Mouse (Mus musculus) fibroblast of lung, adult 2 months (primary cell): ENCODE results near the gene Kcnk7.

Experiments used
- DNase-seq: peaks from one replicate; pipeline ENCODE4 v3.0.0-alpha.2; 2011; ENCODE audit warnings: low read depth

The Kcnk7 gene

GRCm38 (mm10) chr19:5690343-5690735 lies 13.8 kb upstream of the Kcnk7 start:
- DNase-seq, result no peak

GRCm38 (mm10) chr19:5691601-5692000 lies 12.6 kb upstream of the Kcnk7 start:
- DNase-seq, result no peak

- DNase-seq, result no peak
These were observed 11.9 kb upstream of the Kcnk7 start for GRCm38 (mm10) chr19:5692086-5692912.

DNA sequence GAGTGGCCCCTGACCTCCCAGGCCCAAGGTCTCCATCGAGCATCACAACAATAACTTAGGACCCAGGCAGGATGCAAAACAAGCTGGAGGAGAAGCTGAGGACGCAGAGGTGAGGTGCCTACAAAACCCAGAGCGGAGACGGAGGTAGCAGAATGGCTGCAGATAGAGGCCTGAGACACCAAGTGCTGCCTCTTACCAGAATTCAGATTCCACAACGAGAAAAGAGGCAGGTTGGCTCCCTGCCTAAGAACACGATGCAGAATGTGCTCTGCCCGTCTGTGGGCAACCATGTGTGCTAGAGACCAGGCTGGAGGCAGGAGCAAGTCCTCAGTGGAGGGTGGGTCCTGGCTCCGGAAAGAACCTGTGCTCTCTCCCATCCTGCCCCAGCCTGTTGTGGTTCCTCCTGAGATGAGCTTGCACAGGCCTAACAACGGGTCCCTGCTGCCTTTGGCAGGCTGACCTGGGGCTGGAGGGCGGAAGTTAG lies 11.2 kb upstream of the Kcnk7 start:
- DNase-seq, result no peak

DNA sequence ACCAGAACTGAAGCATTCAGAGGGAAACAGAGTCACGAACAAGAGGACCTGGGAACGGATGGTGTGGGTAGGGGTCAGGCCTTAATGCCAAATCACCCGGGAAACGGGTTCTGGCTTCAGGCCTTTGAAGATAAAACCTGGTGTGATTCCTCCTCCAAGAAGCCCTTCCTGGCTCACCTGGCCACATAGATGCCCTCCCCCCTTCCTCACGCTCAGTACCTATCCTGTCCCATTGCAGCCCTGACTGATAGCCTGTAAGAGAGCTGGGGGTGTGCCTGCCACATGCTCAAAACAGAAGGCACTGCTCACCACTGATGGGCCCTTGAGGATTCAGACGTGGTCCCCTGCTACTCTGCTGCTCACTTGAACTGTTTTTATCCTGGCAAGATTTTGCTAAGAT lies 10.4 kb upstream of the Kcnk7 start:
- DNase-seq, result no peak

- no peak for DNase-seq
These were observed 8.2 kb upstream of the Kcnk7 start for GRCm38 (mm10) chr19:5695849-5696462.

DNA sequence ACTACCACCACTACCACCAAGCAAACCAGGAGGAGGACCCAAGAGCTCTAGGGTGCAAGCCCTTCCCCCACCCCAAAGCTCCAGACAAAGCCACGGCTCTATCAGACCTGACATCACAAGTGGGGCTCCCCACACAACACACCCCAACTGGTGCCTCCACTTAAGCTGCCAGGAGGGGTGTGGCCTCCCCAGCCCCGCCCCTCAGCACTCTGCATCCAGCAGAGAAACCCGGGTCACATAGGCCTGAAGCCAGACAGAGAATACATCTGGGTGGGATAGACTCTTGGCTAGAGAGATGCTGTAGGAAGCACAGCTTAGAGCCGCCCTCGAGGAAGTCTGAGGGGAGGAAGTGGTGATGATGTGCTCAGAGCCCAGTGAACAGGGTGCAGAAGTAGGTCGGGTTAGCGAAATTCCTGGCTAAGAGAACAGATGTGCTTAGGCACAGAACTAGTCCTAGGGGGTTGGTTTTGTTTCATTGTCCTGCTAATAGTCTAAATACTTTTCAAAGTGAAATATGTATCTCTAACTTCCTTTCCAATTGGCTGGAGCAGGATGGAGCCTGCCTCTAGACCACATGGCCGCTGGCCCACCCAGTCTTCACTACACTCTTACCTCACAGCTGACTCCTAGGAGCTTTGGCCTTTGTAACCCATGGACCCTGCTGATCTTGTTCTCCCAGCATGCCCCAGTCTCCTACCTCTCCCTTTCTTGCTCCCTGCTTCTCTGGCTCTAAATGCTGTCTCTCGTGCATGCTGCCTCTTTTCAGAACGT lies 819 bp downstream of the Kcnk7 start:
- DNase-seq, result no peak

- no peak for DNase-seq
These were observed 5.9 kb downstream of the Kcnk7 start for GRCm38 (mm10) chr19:5710068-5710467.

GRCm38 (mm10) chr19:5710581-5710980 lies 6.4 kb downstream of the Kcnk7 start:
- no peak for DNase-seq

- DNase-seq, result no peak
These were observed 7.1 kb downstream of the Kcnk7 start for GRCm38 (mm10) chr19:5711218-5711617.

DNA sequence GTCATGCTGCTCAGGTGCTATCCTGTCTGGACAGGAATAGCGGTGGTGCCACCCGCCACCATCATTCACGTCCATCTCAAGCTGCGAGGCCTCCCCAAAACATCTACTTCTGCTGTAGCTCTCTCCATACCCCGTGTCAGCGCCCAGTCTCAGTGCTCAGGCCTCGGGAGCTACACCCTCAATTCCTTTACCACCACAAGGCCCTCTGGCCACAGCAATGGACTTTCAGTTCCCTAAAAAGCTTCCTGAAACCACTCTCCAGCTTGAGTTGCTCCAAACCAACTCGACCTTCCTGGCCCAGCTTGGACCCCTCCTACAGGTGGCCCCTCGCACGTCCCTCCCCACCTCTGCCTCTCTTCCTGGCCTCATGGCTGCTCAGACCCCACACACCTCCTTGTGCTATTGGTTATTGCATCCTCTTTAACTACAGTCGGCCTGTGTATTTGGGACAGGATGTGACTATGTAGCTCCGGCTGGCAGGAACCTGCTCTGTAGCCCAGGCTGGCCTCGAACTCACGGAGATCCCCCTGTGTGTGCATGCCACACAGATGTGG lies 7.8 kb downstream of the Kcnk7 start:
- no peak for DNase-seq

DNA sequence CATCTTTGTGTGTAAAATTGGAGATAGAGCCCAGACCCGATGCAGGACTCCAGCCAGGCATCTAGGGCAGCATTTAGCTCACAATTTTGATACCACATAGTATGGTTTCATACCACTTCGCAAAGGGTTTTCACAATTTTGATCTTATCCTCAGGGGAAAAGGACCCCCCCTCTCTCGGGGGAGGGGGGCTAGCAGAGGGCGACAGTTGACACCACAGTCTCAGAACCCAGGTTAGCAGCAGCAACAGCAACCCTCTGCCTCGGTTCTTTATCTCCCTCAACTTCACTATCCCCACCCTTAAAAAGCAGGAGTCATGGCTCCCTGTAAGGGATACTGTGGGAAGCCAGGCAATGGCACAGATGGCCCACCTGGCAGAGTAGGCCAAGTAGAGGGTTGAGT lies 9.1 kb downstream of the Kcnk7 start:
- DNase-seq, result no peak

DNA sequence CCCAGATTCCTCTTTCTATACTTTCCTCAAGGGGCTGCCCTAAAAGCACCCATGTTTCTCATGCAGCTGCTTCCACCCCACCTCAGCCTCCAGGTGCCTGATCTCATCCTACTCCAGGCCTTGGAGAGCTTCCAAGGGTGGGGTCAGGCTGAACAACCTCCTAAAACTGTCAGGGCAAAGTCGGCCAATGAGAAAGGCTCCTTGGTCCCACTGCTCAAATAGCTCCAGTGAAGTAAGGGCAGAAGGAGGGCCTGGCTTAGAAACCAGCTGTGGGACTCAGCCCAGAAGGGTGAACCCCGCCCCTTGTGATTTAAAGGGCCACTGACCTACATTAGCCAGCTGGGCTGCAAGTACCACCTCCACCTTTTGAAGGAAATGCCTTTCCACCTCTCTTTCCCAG lies 9.6 kb downstream of the Kcnk7 start:
- peak; percentile 69 for DNase-seq

DNA sequence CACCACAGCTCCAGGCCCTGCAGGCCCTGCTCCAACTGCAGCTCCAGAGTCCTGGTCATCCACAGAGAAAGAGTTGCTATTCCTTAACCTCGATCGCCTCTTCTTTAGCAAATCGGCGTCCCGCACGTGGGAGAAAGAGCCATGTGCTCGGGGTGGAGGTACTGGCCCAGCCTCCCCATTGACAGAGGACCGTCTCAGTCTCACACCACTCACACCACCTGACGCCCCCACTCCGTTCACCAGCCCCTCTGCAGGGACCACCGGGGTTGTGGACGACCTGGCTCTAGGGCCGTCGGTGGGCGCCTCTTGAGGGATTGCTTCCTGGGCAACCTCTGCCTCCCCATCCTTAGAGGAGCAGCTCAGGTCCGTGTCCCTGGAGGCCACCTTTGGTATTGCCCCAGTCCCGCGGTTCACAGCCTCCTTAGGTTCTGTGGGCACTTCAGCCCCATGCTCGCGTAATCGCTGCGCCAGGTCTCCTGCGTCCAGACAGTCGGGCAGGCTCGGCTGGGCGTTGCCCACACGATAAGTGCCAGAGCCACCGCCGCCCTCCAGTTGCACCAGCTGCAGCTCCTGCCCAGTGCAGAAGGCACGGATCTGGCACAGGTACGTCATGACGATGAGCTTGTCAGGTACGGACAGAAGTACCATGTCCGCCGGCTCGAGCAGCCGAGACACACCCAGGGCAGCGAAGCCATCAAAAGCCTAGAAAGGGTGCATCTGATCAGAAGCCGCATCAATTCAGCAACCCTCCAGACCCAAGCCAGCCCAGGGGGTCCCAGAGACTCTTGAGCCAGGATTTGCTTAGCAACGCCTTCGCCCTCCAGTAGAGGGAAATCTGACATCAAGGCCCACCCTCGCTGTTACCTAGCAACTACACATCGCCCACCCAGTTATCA lies 11.9 kb downstream of the Kcnk7 start:
- DNase-seq, result no peak

DNA sequence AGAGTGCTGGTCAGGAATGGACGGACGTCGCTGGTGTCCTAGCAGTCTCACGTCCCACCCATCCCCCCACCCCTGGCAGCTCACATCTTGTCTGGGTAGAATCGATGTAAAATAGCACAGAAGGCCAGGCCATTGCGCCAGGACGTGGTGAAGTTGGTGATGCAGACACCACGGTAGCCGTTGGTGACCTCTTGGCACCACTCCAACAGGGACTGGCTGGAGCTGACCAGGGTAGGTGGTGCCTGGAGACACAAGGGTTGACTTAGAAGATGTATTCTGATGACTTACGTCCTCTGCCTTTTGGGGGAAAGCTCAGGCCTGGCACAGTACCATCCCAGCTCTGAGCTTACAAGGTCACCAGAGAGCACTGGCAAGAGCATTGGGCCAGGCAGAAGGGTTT lies 12.8 kb downstream of the Kcnk7 start:
- DNase-seq, result no peak

- DNase-seq, result no peak
These were observed 17.1 kb downstream of the Kcnk7 start for GRCm38 (mm10) chr19:5721233-5721632.

DNA sequence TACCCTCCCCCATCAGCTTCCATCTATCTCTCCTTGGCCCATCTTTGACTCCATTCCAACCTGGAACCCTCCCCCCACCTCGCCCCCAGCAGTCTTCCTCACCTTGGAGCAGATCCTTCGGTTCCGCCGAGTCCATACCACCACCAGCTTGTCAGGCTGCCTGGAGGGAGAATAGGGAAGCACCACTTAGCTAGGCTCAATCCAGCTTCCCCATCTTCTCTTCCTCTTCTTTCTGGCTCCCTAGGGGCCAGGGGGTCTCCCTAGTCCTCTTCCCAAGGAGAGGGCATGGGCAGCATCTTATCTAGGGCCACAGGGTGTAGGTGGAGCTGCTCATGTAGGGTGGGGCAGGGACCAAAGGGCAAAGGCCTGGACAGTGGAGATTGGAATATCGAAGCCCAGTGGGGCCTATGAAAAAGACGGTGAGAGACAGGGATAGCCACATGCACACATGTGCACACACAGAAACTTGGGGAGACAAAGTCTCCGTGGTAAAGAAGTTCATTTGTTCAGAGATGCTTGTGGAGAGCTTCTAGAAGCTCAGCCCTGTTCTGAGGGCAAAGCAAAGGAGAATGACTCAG lies 18.8 kb downstream of the Kcnk7 start:
- DNase-seq, result no peak

DNA sequence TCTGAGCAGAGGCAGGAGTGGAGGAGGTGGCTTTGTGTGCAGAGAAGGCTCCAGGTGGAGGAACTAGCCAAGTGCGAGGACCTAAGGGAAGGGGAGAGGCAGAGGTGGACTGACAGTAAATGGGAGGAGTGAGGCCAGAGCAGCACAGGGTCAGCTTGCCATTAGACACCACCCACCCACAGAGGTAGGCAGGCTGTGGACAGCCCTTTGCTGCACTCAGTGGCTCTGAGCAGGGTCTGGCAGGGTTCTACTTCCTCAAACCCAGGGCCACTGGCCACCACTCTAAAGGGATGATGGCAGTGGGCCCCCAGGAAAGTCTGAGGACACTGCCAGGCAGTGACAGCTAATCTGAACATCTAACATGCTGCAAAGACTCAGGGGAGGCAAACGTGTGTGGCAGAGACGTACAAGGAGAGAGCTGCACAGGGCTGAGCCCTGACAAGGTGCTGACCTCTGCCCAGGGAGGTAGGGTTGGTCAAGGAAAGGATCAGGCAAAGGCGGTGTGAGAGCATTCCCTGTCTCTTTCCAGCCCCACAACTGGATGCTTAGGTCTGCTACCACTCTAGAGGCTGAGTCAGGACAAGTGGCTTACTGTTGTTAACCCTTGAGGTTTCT lies 19.9 kb downstream of the Kcnk7 start:
- DNase-seq, result no peak

DNA sequence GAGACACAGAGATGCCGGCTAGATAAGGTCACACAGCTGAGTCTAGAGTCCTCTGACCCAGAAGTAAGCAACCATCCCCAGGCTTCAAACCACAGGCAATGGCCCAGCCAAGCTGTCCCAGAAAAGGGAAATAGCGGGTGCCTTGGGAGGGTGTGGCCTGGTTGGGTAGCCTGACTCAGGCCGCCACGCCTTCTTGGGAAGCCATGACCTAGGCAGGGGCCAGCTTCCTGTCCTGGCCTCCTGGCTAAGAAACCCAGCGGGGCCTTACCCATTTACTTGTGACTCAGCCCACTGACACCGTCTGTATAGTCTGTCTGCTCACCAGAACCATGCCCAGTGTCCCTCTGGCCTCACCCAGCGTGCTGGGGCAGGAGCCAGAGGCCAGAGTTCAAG lies 20.4 kb downstream of the Kcnk7 start:
- DNase-seq, result peak; percentile 83

- no peak for DNase-seq
These were observed 21.0 kb downstream of the Kcnk7 start for GRCm38 (mm10) chr19:5725029-5725707.
